Mouse (Mus musculus) gastrocnemius, postnatal 14 days (tissue): ENCODE results near the gene Taf3. TPM values are rescaled to one million over a fixed set of nuclear protein-coding genes. Genes with fewer than 3 reads are reported as not detected.

ENCODE experiments used
- DNase-seq: peaks from one replicate; pipeline ENCODE4 v3.0.0; 2021; ENCODE audit warnings: mixed read lengths
- intact Hi-C: fragments of 180-260 bp; cut with DNase I; formaldehyde crosslinking; loops from one replicate; pipeline ENCODE4 v1.15.1; 2025; ENCODE audit warnings: low total_unique reads
- total RNA-seq, 2 experiments: library from RNA; stranded (reverse); gene quantifications; 2 replicates each; pipeline ENCODE4 v1.2.3; 2021

Gene Taf3
- total RNA-seq, 2 experiments from 2014 or later: 6.0 to 6.6 TPM

GRCm38 (mm10) chr2:10024264-10024663, 24.1 kb downstream of the Taf3 start:
- intact Hi-C loops: no loop called here
- no peak for DNase-seq

- peak; percentile 27 for DNase-seq
- intact Hi-C loops: no loop called here
These were observed 27.1 kb downstream of the Taf3 start for GRCm38 (mm10) chr2:10021296-10021695.

GRCm38 (mm10) chr2:10014951-10015635, 33.3 kb downstream of the Taf3 start:
- DNase-seq: no peak
- intact Hi-C loops: loop anchor here (10.0 kb wide), 1 partner anchor 1330 kb away; no protein-coding TSS in a partner anchor

GRCm38 (mm10) chr2:10010263-10010909, 38.0 kb downstream of the Taf3 start:
- intact Hi-C loops: loop anchor here (10.0 kb wide), 1 partner anchor 1326 kb away; no protein-coding TSS in a partner anchor
- no peak for DNase-seq

GRCm38 (mm10) chr2:10009671-10010254, 38.6 kb downstream of the Taf3 start:
- DNase-seq: no peak
- intact Hi-C loops: loop anchor here (10.0 kb wide), 3 partner anchors 55 to 1325 kb away; partner anchors contain the start of gene Gata3

GRCm38 (mm10) chr2:10008593-10008992, 39.8 kb downstream of the Taf3 start:
- no peak for DNase-seq
- intact Hi-C loops: loop anchor here (10.0 kb wide), 2 partner anchors 54 to 114 kb away; partner anchors contain the start of gene Gata3

GRCm38 (mm10) chr2:10004960-10005621, 43.3 kb downstream of the Taf3 start:
- no peak for DNase-seq
- intact Hi-C loops: loop anchor here (10.0 kb wide), 2 partner anchors 50 to 110 kb away; partner anchors contain the start of gene Gata3

GRCm38 (mm10) chr2:10003358-10003757, 45.0 kb downstream of the Taf3 start:
- intact Hi-C loops: loop anchor here (10.0 kb wide), 2 partner anchors 49 to 109 kb away; partner anchors contain the start of gene Gata3
- DNase-seq: no peak

GRCm38 (mm10) chr2:10001591-10001990, 46.8 kb downstream of the Taf3 start:
- no peak for DNase-seq
- intact Hi-C loops: loop anchor here (10.0 kb wide), 2 partner anchors 47 to 107 kb away; partner anchors contain the start of gene Gata3

GRCm38 (mm10) chr2:9997535-9997934, 50.9 kb downstream of the Taf3 start:
- DNase-seq: no peak
- intact Hi-C loops: no loop called here

- DNase-seq: no peak
- intact Hi-C loops: no loop called here
These were observed 52.3 kb downstream of the Taf3 start for GRCm38 (mm10) chr2:9996111-9996510.

- intact Hi-C loops: no loop called here
These were observed 57.6 kb downstream of the Taf3 start for GRCm38 (mm10) chr2:9990690-9991229.

GRCm38 (mm10) chr2:9989649-9990547, 58.5 kb downstream of the Taf3 start:
- intact Hi-C loops: no loop called here
- DNase-seq: no peak

More at GRCm38 (mm10) chr2:9990690-9991229, 57.6 kb downstream of the Taf3 start:
- no peak for DNase-seq

GRCm38 (mm10) chr2:9988290-9988689, 60.1 kb downstream of the Taf3 start:
- intact Hi-C loops: no loop called here
- no peak for DNase-seq

GRCm38 (mm10) chr2:9985979-9986447, 62.4 kb downstream of the Taf3 start:
- intact Hi-C loops: no loop called here
- peak; percentile 10 for DNase-seq

- no peak for DNase-seq
- intact Hi-C loops: no loop called here
These were observed 66.0 kb downstream of the Taf3 start for GRCm38 (mm10) chr2:9982446-9982845.

GRCm38 (mm10) chr2:9971927-9972326, 76.5 kb downstream of the Taf3 start:
- intact Hi-C loops: no loop called here
- no peak for DNase-seq

- no peak for DNase-seq
- intact Hi-C loops: no loop called here
These were observed 77.8 kb downstream of the Taf3 start for GRCm38 (mm10) chr2:9970579-9970978.
